Mouse (Mus musculus) cerebellum, adult 9-10 months (tissue): ENCODE measurements around the gene Etv6.

Source experiments
- DNase-seq: peaks from one replicate; pipeline ENCODE4 v3.0.0; 2022

The Etv6 gene

DNA sequence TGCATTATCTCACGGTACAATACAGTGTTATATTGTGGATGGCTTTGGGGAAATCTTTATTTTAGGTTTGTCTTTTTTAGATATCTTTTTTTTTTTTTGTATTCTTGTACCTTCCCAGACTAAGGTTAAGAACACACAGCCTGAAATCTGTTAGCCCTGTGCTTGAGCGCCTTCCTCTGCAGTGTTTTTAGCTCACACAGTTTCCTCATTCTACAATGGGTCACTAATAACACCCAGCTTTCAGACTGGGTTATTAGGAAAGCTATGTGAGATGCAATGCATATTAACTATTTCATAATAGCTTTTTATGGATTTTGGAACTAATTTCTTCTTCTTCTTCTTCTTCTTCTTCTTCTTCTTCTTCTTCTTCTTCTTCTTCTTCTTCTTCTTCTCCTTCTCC is 44.1 kb downstream of the Etv6 start:
- DNase-seq = no peak

DNA sequence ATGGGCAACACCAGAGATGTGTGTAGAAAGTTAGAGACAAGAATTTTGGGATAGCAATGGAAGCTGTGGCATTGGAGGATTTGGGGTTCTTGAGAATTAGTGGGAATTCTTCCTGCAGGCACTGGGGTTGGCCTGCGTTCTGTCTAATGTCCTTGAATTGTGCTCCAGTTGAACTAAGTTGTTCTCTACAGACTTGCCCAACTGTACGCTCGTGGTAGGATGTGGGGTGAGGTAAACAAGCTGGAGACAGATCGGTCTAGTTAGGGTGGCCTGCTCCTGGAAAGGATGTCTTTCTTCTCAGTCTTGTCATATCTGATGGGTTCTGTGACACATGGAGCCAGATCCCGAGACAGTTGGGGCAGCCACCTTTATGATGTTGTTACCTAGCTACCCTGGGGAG is 45.4 kb downstream of the Etv6 start:
- DNase-seq = no peak

DNA sequence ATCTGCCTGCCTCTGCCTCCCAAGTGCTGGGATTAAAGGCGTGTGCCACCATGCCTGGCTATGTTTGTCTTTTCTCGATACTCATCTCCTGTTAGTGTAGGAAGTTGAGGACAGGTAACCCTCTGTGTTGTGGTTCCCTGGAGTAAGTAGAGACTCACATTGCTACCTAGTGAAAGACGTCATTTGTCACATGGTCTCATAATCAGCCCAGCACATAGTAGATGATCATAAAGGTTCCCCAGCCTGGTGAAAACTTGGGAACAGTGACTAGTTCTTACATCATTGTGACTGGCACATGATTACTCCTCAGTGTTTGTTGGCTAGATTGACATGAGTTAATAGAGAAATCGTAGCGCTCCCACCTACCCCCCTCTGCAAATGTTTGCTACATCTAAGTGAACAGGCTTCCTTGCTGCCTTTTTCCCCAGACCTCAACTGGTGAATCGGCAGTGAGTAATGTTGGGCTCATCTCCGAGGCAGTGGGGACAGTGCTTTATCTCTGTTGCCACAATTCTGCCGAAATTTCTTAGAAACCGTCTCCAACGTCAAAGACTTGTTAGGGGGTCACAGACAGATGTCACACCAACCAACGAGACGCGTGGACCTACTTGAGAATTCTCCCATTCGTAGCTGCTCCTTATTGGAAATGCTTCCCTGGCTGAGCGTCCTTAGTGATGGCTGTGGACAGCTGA is 46.9 kb downstream of the Etv6 start:
- DNase-seq = no peak

DNA sequence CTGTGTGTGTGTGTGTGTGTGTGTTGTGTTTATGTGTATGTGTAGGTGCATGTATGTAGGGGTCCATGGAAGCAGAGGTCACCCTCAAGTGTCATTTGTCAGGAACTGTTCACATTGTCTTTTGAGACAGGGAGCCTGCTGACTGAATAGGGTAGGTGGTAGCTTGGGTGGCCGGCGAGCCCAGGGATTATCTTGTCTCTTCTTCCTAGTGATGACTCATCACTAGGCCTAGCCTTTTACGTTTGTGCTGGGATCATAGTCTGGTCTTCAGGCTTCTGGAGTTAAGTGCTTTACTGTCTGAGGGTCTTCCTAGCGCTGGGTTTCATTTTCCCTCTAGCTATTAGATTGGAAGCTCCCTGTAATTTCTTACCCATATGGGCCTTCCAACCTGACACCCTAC is 47.9 kb downstream of the Etv6 start:
- no peak for DNase-seq

DNA sequence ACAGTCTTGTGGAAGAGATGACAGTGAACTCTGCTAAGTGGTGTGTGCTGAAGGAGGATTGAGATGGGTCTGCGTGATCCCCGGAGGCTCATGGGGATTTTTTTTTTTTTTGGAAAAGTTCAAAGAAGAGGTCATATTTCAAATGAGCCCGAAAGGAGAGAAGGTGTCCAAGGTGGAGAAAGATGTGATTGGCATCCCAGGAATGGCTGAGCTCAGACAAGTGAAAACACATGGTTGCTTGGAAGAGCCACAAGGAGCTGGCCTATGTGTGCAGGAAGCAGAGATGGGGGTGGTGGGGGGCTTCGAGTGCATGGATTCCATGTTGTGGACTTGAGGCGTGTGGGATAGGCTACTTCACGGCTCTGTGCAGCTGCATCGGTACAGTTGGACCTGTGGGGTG is 50.9 kb downstream of the Etv6 start:
- no peak for DNase-seq

DNA sequence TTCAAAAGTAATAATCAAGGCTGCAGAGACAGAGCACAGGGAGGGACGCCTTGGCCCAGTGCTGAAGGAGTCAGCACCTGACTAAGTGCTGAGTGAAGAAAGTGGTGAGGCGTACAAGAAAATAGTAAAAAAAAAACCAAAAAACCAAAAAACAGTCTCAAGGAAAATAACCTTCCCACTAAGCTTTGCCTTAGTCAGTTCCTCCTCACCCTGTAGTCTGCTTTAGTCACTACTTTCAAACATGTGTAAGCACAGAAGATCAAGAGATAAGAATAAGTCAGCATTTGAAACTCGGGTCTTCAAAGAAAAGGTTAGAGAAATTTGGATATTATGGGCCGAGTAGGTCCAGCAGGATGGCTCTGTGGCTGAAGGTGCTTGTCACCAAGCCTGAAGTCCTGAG is 52.2 kb downstream of the Etv6 start:
- no peak for DNase-seq

DNA sequence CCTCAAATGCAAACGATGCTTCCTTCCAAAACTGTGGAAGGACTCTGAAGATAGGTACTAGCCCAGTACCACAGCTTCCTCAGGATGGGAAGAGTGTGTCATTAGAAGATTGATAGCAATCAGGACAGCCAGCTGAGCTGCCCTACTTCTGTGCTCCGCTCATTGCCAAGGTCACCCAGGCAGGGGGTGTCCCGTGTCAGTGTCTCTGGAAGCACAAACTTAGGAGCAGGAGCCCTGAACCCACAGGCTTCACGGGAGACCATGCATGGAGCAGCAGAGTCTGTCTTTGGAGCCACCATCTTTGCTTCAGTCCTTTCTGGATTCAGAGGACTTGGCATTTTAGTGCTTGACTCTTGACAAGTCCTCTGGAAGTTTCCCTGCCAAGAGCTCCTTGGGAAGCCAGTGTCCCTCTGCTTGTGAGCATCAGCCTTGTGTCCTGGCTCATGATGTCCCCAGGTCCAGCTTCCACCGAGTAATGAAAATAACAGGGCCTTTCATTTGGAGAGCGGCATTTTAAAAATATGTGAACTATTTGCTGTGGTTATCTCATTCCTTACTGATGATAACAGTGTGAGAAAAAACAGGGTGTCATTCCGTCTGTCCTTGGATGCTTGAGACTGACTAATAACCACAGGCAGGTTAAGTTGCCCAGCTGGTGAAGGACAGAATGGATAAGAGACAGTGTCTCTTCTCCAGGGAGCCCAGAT is 54.3 kb downstream of the Etv6 start:
- DNase-seq = no peak

DNA sequence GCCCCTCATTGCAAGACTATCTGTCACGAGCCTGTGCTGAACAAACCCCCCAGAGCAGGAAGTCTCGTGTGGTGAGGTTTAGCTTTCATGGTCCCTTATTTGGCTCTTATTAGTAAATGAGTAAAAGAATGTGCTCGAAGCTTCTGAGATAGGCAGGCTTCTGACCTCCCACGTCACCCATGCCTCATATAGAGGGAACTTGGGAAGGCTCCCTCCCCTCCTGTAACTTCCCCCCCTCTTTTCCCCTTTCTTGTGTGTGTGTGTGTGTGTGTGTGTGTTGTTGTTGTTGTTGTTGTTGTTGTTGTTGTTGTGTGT is 54.8 kb downstream of the Etv6 start:
- DNase-seq = no peak

DNA sequence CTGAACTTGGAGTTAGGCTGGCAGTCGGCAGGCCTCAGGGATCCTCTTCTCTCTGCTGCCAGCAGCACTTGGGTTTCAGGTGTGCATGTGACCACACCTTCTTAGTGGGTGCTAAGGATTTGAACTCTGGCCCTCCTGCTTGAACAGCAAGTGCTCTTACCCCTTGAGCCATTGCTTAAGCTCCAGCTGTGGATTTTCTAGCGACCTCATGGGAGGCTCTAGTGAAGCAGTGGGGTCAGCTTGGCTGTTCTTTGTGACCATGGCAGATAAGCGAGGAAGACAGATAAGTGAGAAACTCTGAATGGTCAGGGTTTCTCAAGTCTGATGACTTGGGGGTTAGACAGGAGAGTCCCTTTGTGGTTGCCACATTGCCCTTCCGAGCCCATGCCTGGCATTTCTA is 55.4 kb downstream of the Etv6 start:
- DNase-seq = no peak

DNA sequence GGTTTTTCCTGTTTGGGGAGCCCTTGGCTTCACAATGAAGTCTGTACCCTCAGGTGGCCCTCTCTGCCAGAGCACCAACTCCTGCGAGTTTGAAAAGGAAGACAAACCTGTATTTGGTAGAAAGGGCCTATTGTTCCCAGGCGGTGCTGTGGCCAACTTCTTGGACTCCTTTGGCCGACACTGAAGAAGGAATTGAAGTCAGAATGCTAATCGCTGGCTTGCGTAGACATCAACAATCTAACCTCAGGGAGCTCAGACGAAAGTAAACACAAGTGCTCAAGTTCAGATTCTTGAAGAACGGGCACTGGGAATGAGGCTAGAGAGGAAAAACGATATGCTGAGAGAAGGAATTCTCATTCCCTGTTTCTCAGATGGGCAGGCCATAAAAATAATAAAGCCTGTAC is 55.9 kb downstream of the Etv6 start:
- no peak for DNase-seq

DNA sequence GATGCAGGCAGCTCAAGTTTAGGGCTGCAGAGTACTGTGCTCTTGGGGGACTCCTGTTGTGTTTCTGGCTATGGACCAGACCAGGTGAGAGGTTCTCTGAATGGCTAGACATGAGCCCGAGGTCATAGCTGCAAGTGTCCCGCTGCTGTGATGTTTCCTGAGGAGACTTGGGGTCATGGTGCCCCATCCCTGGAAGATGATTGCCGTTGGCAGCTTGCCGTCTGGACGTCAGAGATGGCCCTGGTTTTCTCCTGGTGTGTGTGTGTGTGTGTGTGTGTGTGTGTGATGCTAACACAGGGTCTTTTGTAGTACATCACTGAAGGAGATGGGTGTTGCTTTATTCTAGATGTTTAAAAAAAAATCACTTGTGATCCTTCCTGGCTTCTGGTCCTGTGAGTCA is 58.6 kb downstream of the Etv6 start:
- DNase-seq = no peak

DNA sequence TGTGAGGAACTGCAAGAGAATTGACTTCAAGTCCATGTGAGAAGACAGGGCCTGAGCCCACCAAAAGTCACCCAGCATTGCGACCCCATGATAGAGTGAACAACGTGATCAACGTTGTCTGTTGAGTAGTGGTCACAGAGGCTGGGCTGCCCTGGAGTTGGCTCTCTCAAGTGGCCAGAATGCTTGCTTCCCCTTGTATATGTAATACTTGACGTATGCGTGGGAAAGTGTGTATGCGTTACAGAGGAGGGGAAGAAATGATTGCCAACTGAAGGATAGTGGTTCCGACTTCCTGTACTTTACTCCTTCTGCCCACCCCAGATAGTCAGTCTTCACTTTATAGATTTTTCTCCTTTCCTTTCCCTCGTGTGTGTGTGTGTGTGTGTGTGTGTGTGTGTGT is 59.1 kb downstream of the Etv6 start:
- DNase-seq = no peak

DNA sequence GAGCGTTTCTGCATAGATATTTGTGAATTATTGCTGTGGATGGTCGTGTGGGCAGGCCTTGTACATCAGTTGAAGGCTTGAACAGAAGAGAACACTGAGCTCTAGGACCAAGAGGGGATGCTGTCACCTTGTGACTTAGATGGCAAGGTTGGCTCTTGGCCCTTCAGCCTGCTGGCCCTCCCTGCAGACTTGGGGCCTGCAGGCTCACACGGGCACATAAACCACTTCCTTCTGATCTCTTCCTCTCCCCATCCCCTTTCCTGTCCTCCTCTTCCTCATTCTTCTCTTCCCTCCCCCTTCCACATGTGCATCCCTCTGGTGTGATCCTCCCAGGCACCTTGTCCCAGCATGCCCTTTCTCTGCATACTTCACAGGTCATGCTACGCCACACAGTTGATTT is 60.1 kb downstream of the Etv6 start:
- DNase-seq = no peak

DNA sequence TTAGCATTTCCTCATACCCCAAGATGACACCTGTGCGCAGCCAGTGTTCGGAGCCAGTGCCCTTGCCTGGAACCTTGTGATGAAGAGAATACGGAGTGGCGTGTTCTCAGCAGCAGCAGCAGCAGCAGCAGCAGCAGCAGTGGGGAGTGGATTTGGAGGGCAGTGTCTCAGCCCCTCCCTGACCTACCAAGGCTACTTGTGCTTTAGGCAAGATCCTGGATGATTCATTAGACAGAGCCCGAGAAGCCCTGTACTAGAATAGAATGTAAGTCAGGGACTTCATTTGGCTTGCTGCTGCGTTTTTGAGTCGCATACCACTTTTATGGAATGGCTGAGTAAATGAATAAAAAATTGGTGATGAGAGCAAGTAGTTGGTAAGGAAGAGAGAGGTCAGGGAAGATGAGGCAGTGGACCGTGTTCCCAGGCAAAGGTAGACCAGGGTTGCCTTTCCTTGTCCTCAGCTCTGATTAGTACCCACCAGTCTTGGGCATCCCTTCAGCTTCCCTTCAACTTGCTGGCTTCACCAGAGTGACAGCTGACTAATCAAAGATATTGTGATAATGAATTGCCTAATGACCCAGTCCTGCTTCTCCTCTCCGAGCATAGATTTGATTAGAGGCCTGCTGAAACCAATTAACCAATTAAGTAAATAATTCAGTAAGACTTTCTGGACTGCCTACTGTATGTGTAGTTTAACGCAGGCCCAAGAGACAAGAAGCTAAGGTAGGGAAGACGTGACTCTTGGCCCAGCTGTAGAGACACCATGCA is 64.7 kb downstream of the Etv6 start:
- no peak for DNase-seq

DNA sequence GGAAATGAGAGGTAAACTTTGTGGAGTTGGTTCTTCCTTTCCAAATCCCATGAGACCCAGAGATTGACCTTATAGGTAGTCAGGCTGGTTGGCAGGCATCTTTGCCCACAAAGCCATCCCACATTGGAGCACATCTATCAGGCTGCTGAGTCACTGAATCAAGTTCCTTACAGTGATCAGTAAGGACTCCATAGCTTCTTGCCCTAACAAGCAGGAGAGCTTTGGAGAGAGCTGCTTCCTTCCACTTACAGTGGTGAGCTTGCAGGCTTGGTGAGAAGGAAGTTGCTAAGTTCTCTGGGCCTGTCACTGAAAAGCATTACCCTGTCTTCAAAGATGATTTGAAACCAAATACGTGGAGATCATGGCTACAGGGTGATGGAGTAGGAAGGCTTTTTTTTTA is 66.9 kb downstream of the Etv6 start:
- no peak for DNase-seq

DNA sequence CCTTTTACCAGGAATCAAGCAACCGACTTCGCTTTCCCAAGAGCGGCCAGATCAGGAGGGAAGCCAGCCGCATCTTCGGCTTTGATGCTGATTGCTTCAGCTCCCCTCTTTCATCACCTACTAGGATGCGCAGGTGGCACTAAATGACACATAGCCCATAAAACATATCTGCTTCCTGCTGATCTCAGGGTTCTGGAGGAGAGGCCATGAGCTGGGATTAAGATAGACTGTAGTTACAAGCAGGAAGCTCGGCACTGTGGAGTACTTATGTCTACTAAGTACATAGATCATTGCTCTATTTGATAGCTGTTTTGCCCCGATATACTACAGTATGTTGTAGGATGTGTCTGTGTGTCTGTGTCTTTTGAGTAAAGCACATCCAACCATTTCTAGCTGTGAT is 68.0 kb downstream of the Etv6 start:
- no peak for DNase-seq

DNA sequence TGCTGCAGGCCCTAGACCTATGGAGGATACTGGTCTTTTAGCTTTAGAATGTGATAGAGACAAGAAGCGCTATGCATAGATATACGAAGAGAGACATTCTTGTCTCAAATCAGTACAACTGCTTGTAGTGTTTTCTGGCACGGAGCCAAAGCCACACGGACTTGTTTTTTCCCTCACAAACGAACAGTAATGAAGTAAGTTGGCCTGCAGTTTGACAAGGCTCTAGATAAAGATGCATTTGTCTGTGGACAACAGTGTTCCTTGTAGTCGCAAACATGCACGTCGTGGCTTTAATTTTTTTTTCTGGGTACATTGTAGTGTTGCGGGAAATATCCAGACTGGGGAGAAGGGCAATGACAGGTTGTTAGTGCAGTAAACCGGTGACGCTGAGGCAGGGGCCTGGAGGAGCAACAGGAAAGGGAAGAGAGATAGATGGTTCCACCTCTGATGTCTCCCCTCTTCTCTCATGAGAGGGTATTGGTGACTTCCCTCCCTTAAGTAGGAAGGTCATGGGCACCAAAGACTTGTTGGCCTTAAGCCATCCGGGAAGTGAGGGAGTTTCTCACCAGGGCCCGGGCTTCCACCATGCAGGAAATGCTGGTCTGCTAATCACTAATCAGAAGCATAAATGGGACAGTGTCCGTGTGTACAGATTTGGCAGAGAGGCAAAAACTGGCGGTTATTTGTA is 70.2 kb downstream of the Etv6 start:
- peak; percentile 17 for DNase-seq

DNA sequence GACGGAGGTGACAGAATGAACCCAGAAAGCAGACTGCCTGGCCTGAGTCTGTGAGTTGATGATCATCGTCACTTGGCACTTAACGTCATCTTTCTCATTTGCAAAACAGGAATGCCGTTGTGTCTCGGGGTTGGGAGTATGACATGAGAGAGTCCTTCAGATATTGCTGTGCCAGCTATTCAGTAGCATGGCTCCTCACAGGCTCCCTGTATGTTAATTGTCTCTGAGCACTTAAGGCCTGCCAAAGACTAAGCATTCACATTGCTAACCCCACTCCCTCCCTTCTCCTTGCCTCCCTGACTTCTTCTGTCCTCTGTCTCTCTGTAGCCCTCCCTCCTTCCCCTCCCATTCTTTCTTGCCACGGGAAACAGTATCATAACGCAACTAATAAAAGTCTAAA is 72.2 kb downstream of the Etv6 start:
- no peak for DNase-seq

DNA sequence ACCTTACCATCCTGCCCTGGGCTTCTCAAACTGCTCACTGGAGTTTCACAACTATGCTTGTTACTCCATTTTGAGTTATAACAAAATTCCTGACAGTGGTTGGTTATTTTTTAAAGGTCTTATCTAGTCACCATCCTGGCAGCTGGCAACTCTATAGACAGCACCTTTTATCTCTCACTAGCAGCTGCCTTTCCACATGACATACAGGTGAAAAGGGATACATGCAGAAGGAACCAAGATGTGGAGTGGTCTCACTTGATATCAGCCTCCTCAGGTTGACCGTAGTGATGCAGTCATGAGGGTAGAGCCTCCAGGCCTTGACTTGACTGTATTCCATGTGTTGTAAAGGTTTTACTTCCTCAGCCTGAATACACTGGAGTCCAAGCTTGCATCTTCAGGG is 74.2 kb downstream of the Etv6 start:
- DNase-seq = no peak

DNA sequence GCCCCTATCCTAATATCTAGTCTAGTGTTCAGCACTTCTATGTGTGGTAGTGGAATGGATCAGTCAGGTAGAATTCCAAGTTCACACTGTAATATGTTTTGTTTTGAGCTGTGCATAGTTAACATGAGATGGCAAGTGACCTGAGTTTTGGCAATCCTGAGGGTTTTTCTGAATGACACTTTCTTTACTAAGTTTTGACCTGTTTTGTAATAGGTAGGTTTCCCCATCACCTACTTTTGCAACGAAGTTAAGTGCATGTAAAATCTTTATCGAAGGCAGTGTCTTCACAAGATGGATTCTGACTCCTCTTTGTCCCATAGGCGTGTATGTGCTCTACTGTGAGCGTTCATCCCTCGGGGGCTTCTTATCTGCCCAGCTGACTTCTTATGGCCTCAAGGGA is 74.7 kb downstream of the Etv6 start:
- no peak for DNase-seq

DNA sequence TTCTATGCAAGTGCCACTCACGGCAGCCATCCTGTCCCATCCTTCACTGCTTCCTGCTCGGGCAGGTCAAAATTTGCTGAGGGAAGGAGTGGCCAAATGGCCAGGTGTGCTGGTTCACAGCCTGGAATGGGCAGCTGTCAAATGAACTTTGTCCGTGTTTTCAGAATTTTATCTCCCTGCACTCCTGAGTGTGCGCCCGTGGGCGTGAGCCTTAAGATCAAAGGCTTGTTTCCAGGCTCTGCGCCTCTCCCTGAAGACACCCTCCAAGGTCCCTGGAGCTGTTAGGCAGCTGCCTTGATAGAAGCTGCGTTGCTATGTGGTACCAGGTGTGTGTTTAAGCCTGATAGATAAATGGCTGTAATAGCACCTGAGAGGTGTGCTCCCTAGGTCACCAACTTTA is 76.1 kb downstream of the Etv6 start:
- DNase-seq = no peak

DNA sequence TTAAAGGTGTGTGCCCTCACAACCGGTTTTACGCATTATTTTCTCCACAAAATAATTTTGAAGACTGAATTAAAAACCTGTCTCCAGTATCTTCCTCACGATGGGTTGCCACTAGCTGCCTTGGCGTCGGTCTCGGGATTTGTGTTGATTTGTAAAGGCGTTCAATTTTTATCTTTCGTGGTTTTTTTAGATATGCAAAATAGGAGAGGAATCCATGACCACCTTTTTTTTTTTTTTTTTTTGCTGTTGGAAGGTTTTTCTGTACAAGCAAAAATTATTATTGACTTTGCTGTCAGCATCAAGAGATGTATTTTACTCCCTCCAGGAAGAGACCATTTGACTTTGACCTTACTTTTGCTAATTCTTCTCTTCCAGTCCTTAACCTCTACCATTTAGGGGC is 77.3 kb downstream of the Etv6 start:
- no peak for DNase-seq

DNA sequence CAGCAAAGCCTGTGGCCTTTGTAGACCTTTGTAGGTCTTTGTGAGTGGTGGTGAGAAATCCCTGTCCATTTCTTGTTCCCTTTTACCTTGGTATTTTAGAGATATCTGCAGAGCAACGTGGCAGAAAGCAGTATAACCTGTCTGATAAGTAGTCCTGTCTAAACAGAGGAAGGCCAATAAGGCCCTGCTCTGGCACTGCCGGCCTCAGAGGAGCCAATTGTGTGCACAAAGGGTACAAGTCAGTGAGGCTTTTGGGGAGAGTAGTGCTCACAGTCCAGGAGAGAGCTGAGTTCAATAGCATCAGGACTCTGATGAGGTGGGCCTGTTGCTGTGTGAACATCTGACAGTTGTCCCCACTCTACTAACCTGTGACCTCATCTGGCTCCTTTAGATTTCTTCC is 77.7 kb downstream of the Etv6 start:
- DNase-seq = no peak
